In genomic region chr14:34502475-34503324, GRCm38 (mm10) we compare ENCODE assay signal across 8 mouse cellular contexts. TPM values are rescaled to one million over a fixed set of nuclear protein-coding genes. Genes with fewer than 3 reads are reported as not detected.
A peak's percentile ranks its signal among the peaks of the same experiment; 100 is the strongest.
DNase-seq lines count a peak whose midpoint lies in the region; ATAC-seq and TF ChIP-seq lines count a peak whose summit lies in the region.

No protein-coding gene starts in this region.

- H3K27me3 ChIP-seq in E14TG2a.4 (ENCODE audit: insufficient read depth, low read length) = peaks cover 7% of the 10 kb centered on the region
- H3K27me3 ChIP-seq in forebrain, postnatal 0 days (ENCODE audit: insufficient read depth, low read length) = no peaks in the 10 kb centered on the region

- no peak for TF ChIP-seq CTCF in E14TG2a.4 (conservative IDR thresholded peaks at IDR 0.05; ENCODE audit: low read length)
- no peak for TF ChIP-seq CTCF in forebrain, postnatal 0 days (IDR thresholded peaks at IDR 0.05; ENCODE audit: low read depth)
- no peak for TF ChIP-seq CTCF in layer of hippocampus, adult 2 months (conservative IDR thresholded peaks at IDR 0.05)

- intact Hi-C loops in heart, postnatal 36 days (cut with DNase I) = loop anchor here (1.0 kb wide), 1 partner anchor 46 kb away; no protein-coding TSS in a partner anchor

- no peaks in the 10 kb centered on the region for H3K36me3 ChIP-seq in E14TG2a.4 (ENCODE audit: insufficient read depth, low read length)
- no peaks in the 10 kb centered on the region for H3K36me3 ChIP-seq in forebrain, postnatal 0 days (ENCODE audit: insufficient read depth)

- H3K9ac ChIP-seq in forebrain, postnatal 0 days = peak overlapping the region; percentile 98

- 1% methylated on average over 86 of the region's 115 CpGs for WGBS in forebrain, postnatal 0 days

- peak overlapping the region; percentile 82 for H3K4me2 ChIP-seq in forebrain, postnatal 0 days (ENCODE audit: low read depth)

- H3K9me3 ChIP-seq in E14TG2a.4 (ENCODE audit: low read length) = no peaks in the 10 kb centered on the region
- H3K9me3 ChIP-seq in forebrain, postnatal 0 days (ENCODE audit: low read length) = no peaks in the 10 kb centered on the region

- peak overlapping the region; percentile 90 for H3K4me3 ChIP-seq in E14TG2a.4 (replicated peaks; ENCODE audit: low read length)
- peak overlapping the region; percentile 83 for H3K4me3 ChIP-seq in forebrain, postnatal 0 days (ENCODE audit: low read depth, low read length)
- H3K4me3 ChIP-seq in layer of hippocampus, adult 2 months = peak overlapping the region; percentile 69

- H3K27ac ChIP-seq in forebrain, postnatal 0 days (ENCODE audit: low read depth, low read length) = peak overlapping the region; percentile 96
- peak overlapping the region; percentile 98 for H3K27ac ChIP-seq in layer of hippocampus, adult 2 months

- DNase-seq in cerebellum, adult 11 months = peak; percentile 89
- peak; percentile 97 for DNase-seq in forebrain, postnatal 0 days
- DNase-seq in heart, postnatal 36 days = peak; percentile 84 to 91
- DNase-seq in layer of hippocampus, adult 2 months (ENCODE audit: low spot score in 2 of 2) = peak; percentile 86 to 90
- DNase-seq in lung, adult 18-20 months = peak; percentile 80 to 81
- DNase-seq in thymus, adult 18-20 months = peak; percentile 71

- H3K4me1 ChIP-seq in E14TG2a.4 (replicated peaks; ENCODE audit: low read depth, low read length) = peaks cover 36% of the 10 kb centered on the region
- H3K4me1 ChIP-seq in forebrain, postnatal 0 days (ENCODE audit: insufficient read depth) = peaks cover 26% of the 10 kb centered on the region; the same call in 1 of the 2 replicates

- peak; percentile 93 for ATAC-seq in forebrain, postnatal 0 days
- ATAC-seq in neutrophil, adult 5-6 weeks (ENCODE audit: extremely low read depth, insufficient number of reproducible peaks, low FRiP score, poor library complexity, severe bottlenecking) = peak; percentile 49

RNA-seq across cellular contexts. Expression of gene Bmpr1a, which starts 0.4 kb away (rescaled TPM):
- total RNA-seq in forebrain, postnatal 0 days (2014; rRNA removed) = 52.2 and 54.8 TPM in 2 replicates
- polyA plus RNA-seq in forebrain, postnatal 0 days (2015; fragmentation: Nextera tagmentation; extraction: Ambion mirVana) = 12.7 and 15.9 TPM in 2 replicates
- 10 to 100 TPM; 60.5 to 71.4 TPM for total RNA-seq in heart, postnatal 36 days (2021)
- 10 to 100 TPM; 36.5 to 42.2 TPM for total RNA-seq in layer of hippocampus, adult 2 months (2021)
- total RNA-seq in neutrophil, adult 5-6 weeks (2017) = 5.5 and 5.9 TPM in 2 replicates

RNA-seq across cellular contexts. Expression of gene 9230112D13Rik, which starts 19.9 kb away (rescaled TPM):
- total RNA-seq in forebrain, postnatal 0 days (2014; rRNA removed) = not detected in 2 replicates
- polyA plus RNA-seq in forebrain, postnatal 0 days (2015; fragmentation: Nextera tagmentation; extraction: Ambion mirVana) = not detected in 2 replicates
- not detected for total RNA-seq in heart, postnatal 36 days (2021)
- total RNA-seq in layer of hippocampus, adult 2 months (2021) = not detected
- not detected in 2 replicates for total RNA-seq in neutrophil, adult 5-6 weeks (2017)

Comparison
In these comparisons a context has a peak if more than half of its experiments do, and no peak if none do; other contexts are left out.
1. Peak in every context shown above with its lines: DNase-seq, ATAC-seq, H3K4me3 ChIP-seq and H3K27ac ChIP-seq.